ENCODE assay signal across 11 mouse cellular contexts in the genomic region with DNA sequence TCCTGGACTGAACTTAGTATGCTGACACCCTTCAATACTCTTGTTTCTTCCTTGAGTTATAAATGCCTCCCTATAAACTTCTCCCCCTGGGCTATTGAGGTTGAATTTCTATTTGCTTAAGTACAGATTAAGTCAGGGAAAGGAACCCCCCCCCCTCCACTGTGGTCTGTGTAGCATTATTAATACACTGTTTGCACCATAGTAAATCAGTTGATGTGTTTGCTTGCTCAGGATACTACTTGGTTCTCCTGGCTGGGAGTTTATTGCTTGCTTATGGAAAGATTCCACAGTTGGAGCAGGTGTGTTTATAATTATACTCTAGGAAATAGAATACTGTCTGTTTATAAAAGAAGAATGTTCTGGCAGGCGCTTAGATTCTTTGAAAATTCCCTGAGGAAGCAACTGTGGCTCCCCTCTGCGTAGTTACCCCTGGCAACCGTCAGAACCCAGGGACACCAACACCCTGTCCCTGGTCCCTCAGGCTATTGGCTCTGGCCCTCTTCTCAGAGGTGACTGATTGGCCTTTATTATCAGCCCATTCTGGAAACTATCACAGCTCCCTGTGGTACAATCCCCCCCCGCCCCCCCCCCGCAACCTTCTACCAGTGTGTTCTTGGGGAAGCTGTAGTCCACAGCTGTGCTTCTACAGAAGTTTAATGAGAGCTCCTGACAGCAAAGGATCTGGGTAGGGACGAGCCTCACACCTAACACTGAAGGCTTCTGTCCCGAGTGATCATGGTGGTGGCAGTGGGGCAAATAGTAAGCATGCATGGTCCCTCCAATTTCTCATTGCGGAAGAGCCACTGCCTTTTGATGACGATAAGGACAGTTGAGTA.
DNase-seq lines count a peak whose midpoint lies in the region; ATAC-seq and TF ChIP-seq lines count a peak whose summit lies in the region.
"Had no signal": no experiment of that assay in that cellular context is flagged by ENCODE, and none has a peak within 500 bp of the region (broad histone marks: within the 10 kb centered on the region; RNA-seq: fewer than 3 reads in every experiment).

No protein-coding gene starts in this region.

- 0 out of 2 replicates have a peak, but pooled peaks have one; percentile 18 for ATAC-seq in forebrain, embryonic 14.5 days
- peak; percentile 73 for ATAC-seq in limb, embryonic 14.5 days (ENCODE audit: low FRiP score, low read depth)

- H3K4me1 ChIP-seq in heart, adult 2 months (ENCODE audit: control insufficient read depth, insufficient read depth, low read length) = peaks cover 10% of the 10 kb centered on the region
- H3K4me1 ChIP-seq in heart, embryonic 10.5 days = peaks cover 12% of the 10 kb centered on the region
- peaks cover 13% of the 10 kb centered on the region for H3K4me1 ChIP-seq in forebrain, embryonic 14.5 days (ENCODE audit: control insufficient read depth, insufficient read depth, low read length)
- peaks cover 20% of the 10 kb centered on the region for H3K4me1 ChIP-seq in limb, embryonic 14.5 days (ENCODE audit: control insufficient read depth, insufficient read depth, low read length)

- peak overlapping the region; percentile 20; the same call in 1 of the 2 replicates for H3K9ac ChIP-seq in heart, adult 2 months (ENCODE audit: low read depth, low read length)
- H3K9ac ChIP-seq in forebrain, embryonic 14.5 days (ENCODE audit: low read length) = no peak overlapping the region
- H3K9ac ChIP-seq in limb, embryonic 14.5 days (ENCODE audit: low read depth, low read length, severe bottlenecking) = no peak overlapping the region

- H3K27me3 ChIP-seq in heart, adult 2 months (ENCODE audit: control insufficient read depth, insufficient read depth, low read length) = no peaks in the 10 kb centered on the region
- no peaks in the 10 kb centered on the region for H3K27me3 ChIP-seq in heart, embryonic 10.5 days (ENCODE audit: insufficient read depth, poor library complexity, severe bottlenecking)
- H3K27me3 ChIP-seq in forebrain, embryonic 14.5 days (replicated peaks; ENCODE audit: control insufficient read depth, insufficient read depth, low read length) = no peaks in the 10 kb centered on the region
- no peaks in the 10 kb centered on the region for H3K27me3 ChIP-seq in limb, embryonic 14.5 days (ENCODE audit: control insufficient read depth, insufficient read depth, low read length)

- H3K9me3 ChIP-seq in heart, embryonic 10.5 days = no peaks in the 10 kb centered on the region
- H3K9me3 ChIP-seq in forebrain, embryonic 14.5 days (replicated peaks; ENCODE audit: control insufficient read depth, low read length) = no peaks in the 10 kb centered on the region
- no peaks in the 10 kb centered on the region for H3K9me3 ChIP-seq in limb, embryonic 14.5 days (ENCODE audit: control insufficient read depth, low read length)

- no peaks in the 10 kb centered on the region for H3K79me2 ChIP-seq in heart, adult 2 months (replicated peaks; ENCODE audit: control insufficient read depth, insufficient read depth, low read length)

- 54% methylated on average over 9 of the region's 9 CpGs for WGBS in heart, adult 2 months
- 72% methylated on average over 9 of the region's 9 CpGs for WGBS in heart, embryonic 10.5 days
- WGBS in forebrain, embryonic 14.5 days = 64% methylated on average over 9 of the region's 9 CpGs
- 42% methylated on average over 9 of the region's 9 CpGs for WGBS in limb, embryonic 14.5 days

- TF ChIP-seq EP300 in heart, adult 2 months (IDR thresholded peaks at IDR 0.05; ENCODE audit: insufficient read depth, low read depth, low read length) = no peak

- TF ChIP-seq CTCF in heart, adult 2 months (IDR thresholded peaks at IDR 0.05) = no peak

- no peak overlapping the region for H3K4me3 ChIP-seq in heart, adult 2 months
- H3K4me3 ChIP-seq in heart, embryonic 10.5 days = no peak overlapping the region
- H3K4me3 ChIP-seq in forebrain, embryonic 14.5 days (ENCODE audit: low read depth, low read length) = no peak overlapping the region
- no peak overlapping the region for H3K4me3 ChIP-seq in limb, embryonic 14.5 days (replicated peaks; ENCODE audit: low read length)

- intact Hi-C loops in heart, adult 2 months (cut with DNase I) = loop anchor here (5.0 kb wide), 4 partner anchors 42 to 147 kb away; no protein-coding TSS in a partner anchor

- no peak overlapping the region; the same call in 1 of the 2 replicates for H3K27ac ChIP-seq in heart, adult 2 months
- H3K27ac ChIP-seq in heart, embryonic 10.5 days = no peak overlapping the region
- H3K27ac ChIP-seq in forebrain, embryonic 14.5 days (ENCODE audit: low read depth, low read length) = no peak overlapping the region
- H3K27ac ChIP-seq in limb, embryonic 14.5 days (replicated peaks; ENCODE audit: low read depth, low read length) = no peak overlapping the region
- H3K27ac ChIP-seq: macrophage had no signal

- H3K36me3 ChIP-seq in heart, adult 2 months (ENCODE audit: control insufficient read depth, insufficient read depth, low read length) = peaks cover 20% of the 10 kb centered on the region
- peaks cover 10% of the 10 kb centered on the region; the same call in 1 of the 2 replicates for H3K36me3 ChIP-seq in heart, embryonic 10.5 days
- no peaks in the 10 kb centered on the region for H3K36me3 ChIP-seq in forebrain, embryonic 14.5 days (ENCODE audit: control insufficient read depth, insufficient read depth, low read length)
- H3K36me3 ChIP-seq in limb, embryonic 14.5 days (ENCODE audit: control insufficient read depth, insufficient read depth, low read length) = 0 out of 2 replicates have a peak, but pooled peaks cover 5% of the 10 kb centered on the region

- H3K4me2 ChIP-seq in forebrain, embryonic 14.5 days (ENCODE audit: low read length) = no peak overlapping the region
- H3K4me2 ChIP-seq in limb, embryonic 14.5 days (replicated peaks; ENCODE audit: low read depth, low read length, severe bottlenecking) = no peak overlapping the region

- DNase-seq in heart, adult 2 months = no peak
- no peak for DNase-seq in heart, embryonic 10.5 days (ENCODE audit: low spot score)
- DNase-seq in Muller cell, postnatal 12 days (ENCODE audit: inconsistent ontology term) = peak; percentile 29
- peak; percentile 23 for DNase-seq in forebrain, embryonic 14.5 days (ENCODE audit: low spot score)
- DNase-seq in limb, embryonic 14.5 days (ENCODE audit: low spot score) = peak; percentile 54
- no peak for DNase-seq in urinary bladder, postnatal 25 days (ENCODE audit: low spot score)
- no peak for DNase-seq in ovary, postnatal 36 days (ENCODE audit: low spot score)
- DNase-seq in kidney, postnatal 4 days = no peak
- DNase-seq: adrenal gland, postnatal 36 days; kidney, adult 2 months had no signal

- no peak for TF ChIP-seq POLR2A in heart, adult 2 months (IDR thresholded peaks at IDR 0.05; ENCODE audit: insufficient read depth, low read depth, low read length)
- no peak for TF ChIP-seq POLR2A in limb, embryonic 14.5 days (IDR thresholded peaks at IDR 0.05; ENCODE audit: borderline replicate concordance, extremely low read depth, insufficient read depth, insufficient read length)

Comparison
In these comparisons a context has a peak if more than half of its experiments do, and no peak if none do; other contexts are left out.
1. DNase-seq: peak in Muller cell, postnatal 12 days (single experiment), forebrain, embryonic 14.5 days (single experiment) and limb, embryonic 14.5 days (single experiment); none in heart, adult 2 months (0 of 2), heart, embryonic 10.5 days (single experiment), urinary bladder, postnatal 25 days (single experiment), ovary, postnatal 36 days (single experiment) and kidney, postnatal 4 days (0 of 2).